Mouse (Mus musculus): ENCODE results near the gene Ciapin1.
"Not testable (repeated sequence)": the region's sequence is repeated elsewhere in the genome, so short reads cannot be mapped to it uniquely, and the experiment has no call there.

Ciapin1 gene

DNA sequence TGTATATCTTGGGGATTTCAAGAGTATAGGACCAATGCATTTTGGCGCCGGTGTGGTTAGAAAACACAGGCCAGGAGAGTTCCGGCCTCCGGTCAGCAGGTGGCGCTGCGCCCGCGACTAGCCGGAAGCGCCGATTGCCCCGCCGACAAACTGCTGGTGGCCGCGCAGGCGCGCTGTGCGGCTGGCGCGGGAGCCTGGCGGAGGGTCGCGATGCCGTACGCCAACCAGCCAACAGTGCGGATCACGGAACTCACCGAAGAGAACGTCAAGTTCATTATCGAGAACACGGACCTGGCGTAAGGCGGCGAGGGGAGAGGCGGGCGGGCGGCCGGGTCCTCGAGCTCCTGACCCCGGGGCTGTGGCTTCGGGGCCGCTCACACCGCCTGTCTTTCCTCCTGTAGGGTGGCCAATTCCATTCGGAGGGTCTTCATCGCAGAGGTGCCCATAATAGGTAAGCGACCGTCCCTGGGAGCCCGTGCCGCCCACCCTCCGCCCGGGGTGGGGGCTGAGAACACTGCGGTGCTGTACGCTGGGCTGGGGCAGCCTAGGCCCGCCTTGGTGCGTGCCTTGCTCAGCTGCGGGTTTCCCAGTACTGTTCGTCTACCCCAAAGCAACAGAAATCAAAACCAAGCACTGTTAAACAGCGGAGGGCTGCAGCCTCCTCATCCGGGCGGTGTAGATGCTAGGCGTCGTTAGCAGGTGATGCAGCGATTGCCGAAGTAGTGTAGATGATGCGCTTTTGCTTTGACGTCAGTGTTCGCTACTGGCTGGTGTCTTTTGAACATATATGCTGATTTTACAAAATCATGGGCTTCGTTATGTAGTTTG, 19.4 kb upstream of the Ciapin1 start, which contains the start of gene Polr2c:
Gene Polr2c (plus strand): TSS at position 105 of the 828 bp plus-strand sequence.
- peak; percentile 76 for DNase-seq (ENCODE audit: low read depth, low spot score)

DNA sequence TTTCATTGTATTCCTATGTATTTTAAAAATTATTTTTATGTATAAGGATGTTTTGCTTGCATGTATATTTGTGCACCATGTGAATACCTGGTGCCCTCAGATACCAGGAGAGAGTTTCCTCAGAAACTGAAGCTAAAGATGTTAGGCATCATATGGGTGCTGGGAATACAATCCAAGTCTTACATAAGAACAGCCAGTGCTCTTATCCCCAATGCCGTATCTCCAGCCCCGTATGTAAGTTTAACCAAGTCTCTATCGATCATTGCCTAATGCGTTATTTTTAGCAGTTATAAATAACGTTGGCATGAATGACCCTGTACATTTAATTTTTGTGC, 18.8 kb upstream of the Ciapin1 start:
- DNase-seq (ENCODE audit: low read depth, low spot score) = no peak

DNA sequence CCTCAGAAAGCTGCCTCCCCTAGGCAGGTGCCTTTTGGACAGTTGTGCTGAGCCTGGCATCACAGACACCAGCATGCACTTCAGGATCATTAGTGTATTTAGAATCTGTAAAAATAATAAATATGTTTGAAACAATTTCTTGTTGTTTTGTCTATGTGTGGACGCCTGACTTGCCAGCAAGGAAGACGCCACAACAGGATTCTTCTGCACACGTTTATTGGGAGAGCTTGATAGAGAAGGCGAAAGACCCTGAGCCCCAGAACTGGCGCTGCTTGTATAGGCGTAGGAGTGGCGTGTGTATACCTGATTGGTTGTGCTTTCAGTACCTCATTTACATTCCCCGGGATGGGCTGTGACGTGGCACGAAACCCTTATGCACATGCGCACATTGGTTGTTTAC, 16.6 kb upstream of the Ciapin1 start:
- not testable (repeated sequence) for DNase-seq (ENCODE audit: low read depth, low spot score)

DNA sequence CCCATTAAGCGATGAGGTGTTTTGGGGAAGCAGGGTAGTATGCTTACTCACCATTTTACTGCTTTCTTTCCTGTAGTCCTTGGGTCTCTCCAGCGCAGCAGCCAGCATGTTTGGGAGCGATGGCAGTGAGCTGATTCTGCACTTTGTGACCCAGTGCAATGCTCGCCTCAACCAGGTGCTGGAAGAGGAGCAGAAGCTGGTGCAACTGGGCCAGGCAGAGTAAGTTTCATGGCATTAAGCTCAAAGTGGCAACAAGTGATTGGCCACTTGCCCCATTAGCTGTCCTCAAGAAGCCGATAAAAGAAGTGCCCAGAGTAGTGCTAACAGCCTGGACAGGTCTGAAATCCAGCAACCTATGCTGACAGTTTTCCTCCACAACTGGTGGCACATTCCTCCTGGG, 11.9 kb upstream of the Ciapin1 start:
- no peak for DNase-seq (ENCODE audit: low read depth, low spot score)

DNA sequence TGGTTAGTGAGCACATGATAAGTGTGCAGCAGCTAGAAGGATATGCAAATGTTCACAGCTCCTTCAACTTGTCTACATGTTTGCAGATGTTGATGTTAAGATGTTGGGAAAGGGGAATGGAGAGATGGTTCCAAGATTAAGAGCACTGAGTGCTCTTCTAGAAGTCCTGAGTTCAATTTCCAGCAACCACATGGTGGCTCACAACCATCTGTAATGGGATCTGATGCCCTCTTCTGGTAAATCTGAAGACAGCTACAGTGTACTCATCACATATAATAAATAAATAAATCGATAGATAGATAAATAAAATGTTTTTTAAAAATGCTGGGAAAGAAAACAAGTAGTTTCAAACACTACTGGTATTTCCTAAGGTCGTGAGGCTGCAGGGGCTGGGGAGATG, 3.0 kb upstream of the Ciapin1 start:
- DNase-seq (ENCODE audit: low read depth, low spot score) = no peak

DNA sequence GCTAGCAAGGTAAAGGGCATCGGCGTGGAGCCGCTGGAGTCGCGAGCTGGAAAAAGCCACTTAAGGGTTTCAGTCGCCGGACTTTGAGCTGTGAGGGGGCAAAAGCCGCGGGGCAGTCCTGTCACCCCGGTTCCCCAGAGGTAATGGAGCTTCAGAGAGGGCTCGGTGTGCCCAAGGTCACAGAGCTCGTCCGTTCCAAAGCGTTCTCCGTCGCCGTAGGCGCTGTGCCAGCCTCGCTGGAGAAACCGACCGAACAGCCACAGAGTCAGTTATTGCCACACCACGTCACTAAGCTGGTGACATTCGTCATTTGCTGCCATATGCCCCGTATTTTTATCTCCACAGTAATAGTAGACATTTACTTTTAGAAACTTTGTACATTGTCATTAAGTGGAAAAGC, 442 bp upstream of the Ciapin1 start:
- no peak for DNase-seq (ENCODE audit: low read depth, low spot score)

DNA sequence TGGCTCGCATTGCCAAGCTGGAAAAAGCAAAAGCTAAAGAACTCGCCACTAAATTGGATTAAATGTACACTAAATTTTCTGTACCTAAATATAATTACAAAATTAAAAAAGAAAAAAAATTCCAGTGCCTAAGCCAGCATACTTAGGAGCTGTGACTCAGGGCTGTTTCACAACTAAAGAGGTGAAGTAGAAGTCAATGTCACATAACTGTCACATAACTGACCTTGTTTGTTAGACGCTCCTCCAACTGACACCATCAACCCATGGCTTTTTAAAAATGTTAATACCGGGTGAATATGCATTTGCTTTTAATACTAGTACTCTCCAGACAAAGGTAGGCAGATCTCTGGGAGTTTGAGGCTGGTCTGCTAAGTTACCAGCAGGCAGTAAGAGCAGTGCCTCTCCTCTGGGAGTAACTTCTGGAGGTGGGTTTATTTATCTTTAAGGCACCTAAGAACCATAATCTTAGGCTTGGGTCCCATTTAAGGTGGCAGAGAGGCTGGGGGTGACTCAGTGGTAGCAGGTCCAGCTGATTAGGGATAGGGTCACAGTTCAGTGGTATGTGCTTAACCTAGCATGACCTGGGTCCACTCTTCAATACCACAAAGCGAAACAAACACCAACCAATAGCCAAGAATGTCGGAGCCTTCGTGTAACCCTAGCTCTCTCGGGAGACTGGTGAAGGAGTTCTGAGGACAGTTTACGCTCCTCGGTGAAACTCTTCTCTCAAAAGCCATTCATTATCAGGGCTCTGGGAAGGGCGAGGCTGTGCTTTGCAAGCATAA, 1.5 kb downstream of the Ciapin1 start:
- no peak for DNase-seq (ENCODE audit: low read depth, low spot score)

DNA sequence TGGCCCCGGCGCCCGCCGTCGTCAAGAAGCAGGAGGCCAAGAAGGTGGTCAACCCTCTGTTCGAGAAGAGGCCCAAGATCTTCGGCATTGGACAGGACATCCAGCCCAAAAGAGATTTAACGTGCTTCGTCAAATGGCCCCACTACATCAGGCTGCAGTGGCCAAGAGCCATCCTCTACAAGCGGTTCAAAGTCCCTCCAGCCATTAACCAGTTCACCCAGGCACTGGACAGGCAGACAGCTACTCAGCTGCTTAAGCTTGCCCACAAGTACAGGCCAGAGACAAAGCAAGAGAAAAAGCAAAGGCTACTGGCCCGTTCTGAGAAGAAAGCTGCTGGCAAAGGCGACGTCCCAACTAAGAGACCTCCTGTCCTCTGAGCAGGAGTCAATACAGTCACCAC, 2.4 kb downstream of the Ciapin1 start:
- DNase-seq (ENCODE audit: low read depth, low spot score) = not testable (repeated sequence)

DNA sequence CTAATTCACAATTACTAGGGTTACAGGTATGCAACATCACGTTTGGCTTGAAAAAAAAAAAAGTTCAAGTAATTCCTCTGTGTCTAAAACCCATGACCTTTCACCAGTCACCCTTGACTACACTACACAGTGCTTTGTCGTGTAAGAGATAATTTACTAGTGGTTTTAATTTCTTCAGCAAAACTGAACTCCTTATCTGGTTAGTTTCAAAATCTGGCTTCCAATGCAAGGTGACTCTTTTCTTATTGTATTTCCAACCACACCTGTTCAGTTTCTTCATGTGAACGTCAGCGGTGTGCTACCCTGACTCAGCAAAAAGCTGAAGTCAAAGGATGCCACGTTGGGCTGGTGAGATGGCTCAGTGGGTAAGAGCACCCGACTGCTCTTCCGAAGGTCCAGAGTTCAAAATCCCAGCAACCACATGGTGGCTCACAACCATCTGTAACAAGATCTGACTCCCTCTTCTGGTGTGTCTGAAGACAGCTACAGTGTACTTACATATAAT, 4.2 kb downstream of the Ciapin1 start:
- not testable (repeated sequence) for DNase-seq (ENCODE audit: low read depth, low spot score)

DNA sequence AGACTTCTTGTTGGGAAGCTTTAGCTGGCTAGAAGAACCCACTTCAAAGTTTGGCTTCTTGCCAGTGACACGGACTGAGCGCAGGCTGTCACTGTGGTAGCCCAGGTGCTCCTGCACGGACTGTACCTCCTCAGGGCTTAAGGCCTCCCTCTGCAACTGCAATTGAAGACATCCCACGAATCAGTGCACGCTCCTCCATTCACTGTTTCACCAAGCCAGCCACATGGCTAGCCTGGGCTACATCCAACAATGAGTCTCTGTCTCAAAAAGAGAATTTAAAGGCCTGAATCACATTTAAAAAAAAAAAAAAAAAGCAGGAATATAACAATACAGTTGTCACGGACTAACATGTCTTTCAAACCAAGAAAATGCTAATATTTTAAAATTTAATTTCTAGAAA, 9.9 kb downstream of the Ciapin1 start:
- no peak for DNase-seq (ENCODE audit: low read depth, low spot score)

DNA sequence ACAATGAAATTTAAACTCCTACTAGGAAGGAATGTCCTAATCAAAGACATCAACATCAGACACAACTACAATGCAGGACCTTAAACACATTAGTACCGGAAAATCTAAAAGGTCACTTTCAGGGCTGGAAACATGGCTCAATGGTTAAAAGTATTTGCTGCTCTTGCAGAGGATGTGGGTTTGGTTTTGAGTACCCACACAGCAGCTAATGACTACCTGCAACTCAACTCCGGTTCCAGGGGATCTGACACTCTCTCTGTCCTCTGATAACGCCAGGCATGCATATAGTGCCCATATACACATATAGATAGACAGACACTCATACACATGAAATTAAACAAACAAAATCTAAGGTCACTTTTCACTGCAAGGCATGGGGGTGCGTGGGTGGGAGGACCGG, 11.9 kb downstream of the Ciapin1 start:
- no peak for DNase-seq (ENCODE audit: low read depth, low spot score)

DNA sequence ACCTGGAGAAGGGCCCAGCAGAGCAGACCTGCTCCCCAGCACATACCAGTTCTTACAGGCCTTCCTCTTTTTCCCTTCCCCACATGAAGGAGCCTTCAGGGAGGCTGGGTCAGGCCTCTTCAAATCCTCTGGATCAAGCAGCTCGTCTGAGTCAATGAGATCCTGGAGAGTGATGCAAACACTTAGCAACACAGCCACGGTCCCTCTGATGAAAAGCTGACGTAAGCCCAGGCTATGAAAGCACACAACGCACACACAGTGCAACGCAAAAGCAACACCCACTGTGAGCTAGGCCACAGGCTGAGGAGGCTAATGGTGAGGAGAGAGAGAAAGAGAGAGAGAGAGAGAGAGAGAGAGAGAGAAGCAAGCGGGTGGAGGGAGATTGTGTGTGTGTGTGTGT, 13.0 kb downstream of the Ciapin1 start:
- DNase-seq (ENCODE audit: low read depth, low spot score) = no peak

DNA sequence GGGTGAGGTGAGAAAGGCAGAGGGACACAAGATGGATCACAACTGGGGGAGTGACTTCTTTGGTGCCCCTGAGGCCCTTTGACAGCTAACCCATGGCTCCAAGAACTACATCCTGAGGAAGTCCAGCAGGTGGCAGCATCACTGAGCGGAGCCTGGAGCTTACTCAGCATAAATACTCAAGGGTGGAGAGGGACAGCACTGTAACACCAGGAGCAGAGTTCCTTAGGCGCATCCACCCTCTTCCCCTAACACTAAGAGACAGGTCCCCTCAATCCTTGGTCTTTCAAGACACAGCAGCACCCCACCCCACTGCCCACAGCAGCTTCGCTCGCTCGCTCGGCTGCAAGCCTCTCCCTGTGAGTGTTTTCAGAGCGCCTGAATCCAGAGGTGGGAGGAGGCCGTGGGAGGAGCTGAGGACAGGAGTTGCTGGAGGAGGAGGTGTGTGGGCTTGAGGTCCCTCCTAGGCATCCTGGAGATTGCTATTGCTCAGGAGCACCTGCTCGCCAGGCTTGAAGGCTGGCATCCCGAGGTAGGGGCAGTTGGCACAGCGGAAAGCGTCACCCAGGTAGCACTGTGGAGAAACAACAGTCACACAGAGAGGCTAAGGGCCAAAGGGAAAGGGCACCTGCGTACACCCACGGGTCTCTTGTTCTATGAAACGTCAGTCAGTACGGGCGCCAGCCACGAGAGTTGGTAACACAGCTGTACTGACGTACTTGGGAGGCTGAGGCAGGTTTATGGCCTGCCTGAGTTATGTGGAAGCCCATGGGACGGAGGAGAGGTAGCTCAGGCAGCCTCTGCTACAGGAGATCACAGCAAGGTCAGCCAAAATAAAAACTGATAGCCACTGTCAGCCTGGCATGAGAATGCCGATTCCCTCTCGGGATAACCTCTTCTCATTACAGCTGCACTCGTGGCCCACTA, 15.3 kb downstream of the Ciapin1 start:
- DNase-seq (ENCODE audit: low read depth, low spot score) = peak; percentile 20

DNA sequence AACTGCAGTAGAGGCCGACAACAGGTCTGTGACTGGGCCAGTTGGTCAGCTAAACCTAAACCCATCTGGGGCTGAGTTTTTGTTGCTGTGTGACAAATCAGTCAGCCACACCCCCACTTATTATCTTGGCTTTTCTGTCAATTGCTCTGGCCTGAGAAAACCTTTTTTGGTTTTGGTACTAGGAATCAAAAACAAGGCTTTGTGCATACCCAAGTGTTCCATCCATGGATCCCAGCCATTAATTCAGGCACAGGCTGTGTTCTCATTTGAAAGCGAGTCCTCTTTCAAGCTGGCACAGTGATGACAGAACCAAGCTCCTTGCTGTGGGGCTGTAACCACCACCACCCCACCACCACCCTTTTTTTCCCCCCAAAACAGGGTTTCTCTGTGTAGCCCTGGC, 16.8 kb downstream of the Ciapin1 start:
- DNase-seq (ENCODE audit: low read depth, low spot score) = no peak

DNA sequence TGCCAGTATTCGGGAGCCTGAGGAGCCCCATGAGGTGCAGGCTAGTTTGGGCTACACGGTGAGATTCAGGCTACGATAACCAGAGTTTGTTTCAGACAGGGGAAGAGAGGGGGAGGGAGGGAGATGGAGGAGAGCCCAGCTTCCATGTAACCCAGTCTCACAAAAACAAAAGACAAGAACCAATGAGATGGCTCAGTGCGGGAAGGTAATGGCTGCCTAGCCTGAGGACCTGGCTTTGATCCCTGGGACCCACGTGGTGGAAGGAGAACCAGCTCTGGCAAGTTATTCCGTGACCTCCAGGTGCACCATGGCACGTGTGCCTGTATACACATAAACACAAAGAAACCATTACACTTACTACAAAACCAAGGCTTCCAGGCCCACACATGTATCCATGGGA, 17.6 kb downstream of the Ciapin1 start:
- DNase-seq (ENCODE audit: low read depth, low spot score) = no peak

DNA sequence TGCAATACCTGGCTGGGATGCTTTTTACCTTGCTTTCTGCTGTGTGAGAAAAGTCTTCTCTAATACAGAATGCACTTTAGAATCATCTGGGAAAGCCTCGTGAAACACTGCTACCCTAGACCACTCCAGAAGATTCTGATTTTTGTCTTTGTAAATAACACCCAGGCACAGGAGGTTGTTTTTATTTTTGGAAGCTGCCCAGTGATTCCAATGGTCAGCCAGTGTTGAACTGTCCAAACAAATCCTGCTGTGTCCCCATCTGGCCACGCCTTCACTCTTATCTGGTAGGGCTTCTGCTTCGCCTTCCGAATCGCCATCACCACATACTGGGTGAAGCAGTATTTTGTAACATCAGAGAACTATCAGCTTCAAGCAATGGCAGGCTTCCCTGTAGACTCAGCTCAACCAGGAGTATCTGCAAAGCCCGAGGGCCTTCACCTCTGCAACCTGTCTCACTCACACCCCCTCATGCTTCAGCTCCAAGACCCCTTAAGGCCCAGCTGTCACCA, 18.4 kb downstream of the Ciapin1 start:
- no peak for DNase-seq (ENCODE audit: low read depth, low spot score)

DNA sequence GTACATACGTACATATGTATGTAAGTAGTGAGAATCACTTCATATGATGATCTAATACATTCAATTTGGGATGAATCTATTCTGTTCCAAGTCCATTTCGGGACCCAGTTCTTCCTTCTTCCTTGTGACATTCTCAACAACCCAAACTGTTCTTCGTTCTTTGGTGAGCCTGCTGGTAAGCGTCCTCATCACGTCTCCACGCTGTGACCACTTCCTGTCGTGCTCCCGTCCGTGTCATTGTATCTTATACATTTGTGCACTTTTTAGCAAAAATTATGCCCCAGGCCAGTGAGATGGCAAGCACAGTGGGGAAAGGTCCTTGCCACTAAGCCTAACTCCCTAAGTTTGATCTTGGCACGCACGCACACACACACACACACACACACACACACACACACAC, 20.2 kb downstream of the Ciapin1 start:
- DNase-seq (ENCODE audit: low read depth, low spot score) = no peak

DNA sequence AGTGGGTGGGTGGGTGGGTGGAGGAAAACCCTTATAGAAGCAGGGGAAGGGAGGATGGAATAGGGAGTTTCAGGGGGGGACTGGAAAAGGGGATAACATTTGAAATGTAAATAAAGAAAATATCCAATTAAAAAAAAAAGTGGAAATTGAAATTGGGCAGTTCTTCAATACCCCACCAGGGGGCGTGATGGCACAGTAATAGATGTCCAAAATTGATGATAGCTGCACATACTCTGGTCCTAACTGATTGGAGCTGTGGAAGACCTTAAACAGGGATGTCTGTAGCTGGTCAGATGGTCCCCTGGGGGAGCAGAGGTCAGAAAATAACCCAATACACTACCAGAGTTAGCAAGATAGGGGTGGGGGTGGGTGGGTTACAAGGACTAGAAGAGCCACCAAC, 23.6 kb downstream of the Ciapin1 start:
- DNase-seq (ENCODE audit: low read depth, low spot score) = no peak

DNA sequence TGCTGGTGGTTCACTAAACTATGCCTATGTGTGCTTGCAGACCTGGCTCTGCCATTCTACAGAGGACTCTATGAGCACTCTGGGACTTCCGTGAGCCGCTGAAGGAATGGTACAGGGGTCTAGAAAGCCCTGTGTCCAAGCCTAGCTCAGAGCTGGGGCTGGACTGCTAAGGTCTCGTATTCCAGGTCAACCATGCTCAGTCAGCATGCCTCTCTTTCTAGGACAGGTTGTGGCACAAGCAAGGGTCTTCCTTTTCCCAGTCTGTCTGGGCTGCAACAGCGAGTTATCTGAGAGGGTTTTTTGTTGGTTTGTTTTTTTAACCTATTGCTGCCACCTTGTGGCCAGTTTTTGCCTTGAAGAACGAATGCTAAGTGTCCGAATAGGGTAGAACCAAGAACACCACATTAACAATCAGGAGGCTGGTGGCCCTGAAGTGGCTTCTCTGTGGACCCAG, 25.5 kb downstream of the Ciapin1 start:
- peak; percentile 76 for DNase-seq (ENCODE audit: low read depth, low spot score)

DNA sequence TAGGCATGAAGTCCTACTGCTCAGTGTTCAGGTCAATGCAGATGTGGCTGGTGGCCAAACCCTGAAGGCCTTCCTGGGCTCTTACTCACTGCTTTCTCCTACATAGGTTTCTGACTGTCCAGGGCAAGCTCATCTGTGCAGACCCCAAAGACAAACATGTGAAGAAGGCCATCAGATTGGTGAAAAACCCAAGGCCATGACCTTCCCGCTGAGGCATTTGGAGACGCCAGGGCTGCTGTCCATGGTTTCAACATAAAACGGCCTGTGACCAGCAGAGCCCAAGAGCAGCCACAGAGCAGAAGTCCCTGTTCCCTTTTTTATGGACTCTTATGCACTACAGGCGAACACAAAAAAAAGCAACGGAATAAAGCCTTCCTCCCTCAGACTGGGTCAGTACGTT, 26.5 kb downstream of the Ciapin1 start:
- DNase-seq (ENCODE audit: low read depth, low spot score) = no peak

DNA sequence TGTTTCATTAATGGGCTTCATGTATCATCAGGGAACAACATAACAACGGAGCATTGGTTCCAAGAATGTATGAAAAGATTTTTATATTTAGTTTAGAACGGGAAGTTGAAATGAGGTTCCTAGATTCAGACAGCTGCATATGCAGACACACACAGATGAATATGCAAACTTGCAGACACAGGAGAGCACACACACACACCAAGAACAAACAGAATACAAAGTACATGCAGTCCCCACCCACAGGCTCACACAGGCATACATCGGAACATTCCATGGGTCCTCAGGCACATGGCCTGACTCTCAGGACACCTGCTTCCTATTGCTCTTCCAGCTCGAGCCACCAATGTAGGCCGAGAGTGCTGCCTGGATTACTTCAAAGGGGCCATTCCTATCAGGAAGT, 27.3 kb downstream of the Ciapin1 start:
- no peak for DNase-seq (ENCODE audit: low read depth, low spot score)

DNA sequence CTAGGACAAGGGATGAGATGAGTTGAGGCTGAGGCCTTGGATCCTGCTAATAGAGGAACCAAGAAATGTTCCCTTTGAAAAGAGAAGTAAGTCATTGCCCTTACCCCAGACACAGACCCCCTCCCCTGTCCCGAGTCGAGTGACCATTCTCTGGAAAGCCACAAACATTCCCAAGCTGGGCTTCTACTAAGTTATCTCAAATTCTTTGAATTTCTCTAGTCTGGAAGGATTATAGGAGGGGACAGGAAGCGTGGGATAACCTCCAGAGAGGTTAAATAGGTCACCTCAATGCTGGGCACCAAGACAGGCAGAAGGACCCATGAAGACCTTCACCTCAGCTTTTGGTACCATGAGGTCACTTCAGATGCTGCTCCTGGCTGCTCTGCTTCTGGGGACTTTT, 28.0 kb downstream of the Ciapin1 start, which contains the start of gene Ccl17:
Gene Ccl17 (plus strand): TSS at position 301 of the 400 bp plus-strand sequence.
- DNase-seq (ENCODE audit: low read depth, low spot score) = no peak

All from retina, postnatal 7 days (tissue).